Mouse (Mus musculus): ENCODE measurements around the gene Bcas3.

GRCm38 (mm10) chr11:85833081-85833521 is 480.1 kb downstream of the Bcas3 start:
- TF ChIP-seq CTCF (IDR thresholded peaks at IDR 0.05; ENCODE audit: low read depth) (no peak), EP300 (IDR thresholded peaks at IDR 0.05; ENCODE audit: low read depth) (no peak)
